Mouse (Mus musculus) heart, embryonic 14.5 days (tissue): ENCODE measurements around the gene Polr3h. TPM values are rescaled to one million over a fixed set of nuclear protein-coding genes. Genes with fewer than 3 reads are reported as not detected.
A peak's percentile ranks its signal among the peaks of the same experiment; 100 is the strongest.

Source experiments
- ATAC-seq: fragments of 200-750 bp; cut with Nextera tagmentation; 2 replicates; pipeline ENCODE4 v1.8.0; 2017; ENCODE audit warnings: low read depth, moderate TSS enrichment; ENCODE audit not compliant: insufficient number of reproducible peaks, insufficient read depth, low FRiP score
- H3K27ac ChIP-seq, 2 experiments: fragments of 200-500 bp in 1 of 2; fragments of 300-500 bp in 1 of 2; sonication (generic) in 1 of 2; replicated peaks in 1 of 2; 2 replicates each; pipeline ENCODE4 v1.5.1; 2012 to 2014; ENCODE audit warnings: low read depth in 2 of 2, low read length in 2 of 2, control low read depth in 1 of 2, mild to moderate bottlenecking in 1 of 2, mixed read lengths in 1 of 2; ENCODE audit not compliant: control insufficient read depth in 1 of 2, insufficient read depth in 1 of 2
- H3K27me3 ChIP-seq: fragments of 300-500 bp; sonication (generic); 2 replicates; pipeline ENCODE4 v1.6.1; 2014; ENCODE audit warnings: mild to moderate bottlenecking, low read length, control low read depth; ENCODE audit not compliant: control insufficient read depth, insufficient read depth
- H3K36me3 ChIP-seq: fragments of 300-500 bp; sonication (generic); 2 replicates; pipeline ENCODE4 v1.6.1; 2014; ENCODE audit warnings: mild to moderate bottlenecking, control low read depth, low read length, mixed read lengths; ENCODE audit not compliant: control insufficient read depth, insufficient read depth
- H3K4me1 ChIP-seq, 2 experiments: fragments of 200-500 bp in 1 of 2; fragments of 300-500 bp in 1 of 2; sonication (generic) in 1 of 2; 2 replicates each; pipeline ENCODE4 v1.6.1; 2012 to 2014; ENCODE audit warnings: low read length in 2 of 2, control low read depth in 1 of 2, mixed read lengths in 1 of 2; ENCODE audit not compliant: control insufficient read depth in 2 of 2, insufficient read depth in 2 of 2
- H3K4me2 ChIP-seq: fragments of 300-500 bp; sonication (generic); 2 replicates; pipeline ENCODE4 v1.6.1; 2014; ENCODE audit warnings: mild to moderate bottlenecking, low read length
- H3K4me3 ChIP-seq, 2 experiments: fragments of 200-500 bp in 1 of 2; fragments of 300-500 bp in 1 of 2; sonication (generic) in 1 of 2; 2 replicates each; pipeline ENCODE4 v1.5.1; 2012 to 2014; ENCODE audit warnings: low read length in 2 of 2, mild to moderate bottlenecking in 2 of 2, control low read depth in 1 of 2, low read depth in 1 of 2, moderate library complexity in 1 of 2; ENCODE audit not compliant: control insufficient read depth in 1 of 2, insufficient read depth in 1 of 2
- H3K9ac ChIP-seq: fragments of 300-500 bp; sonication (generic); 2 replicates; pipeline ENCODE4 v1.6.1; 2014; ENCODE audit warnings: mild to moderate bottlenecking, low read length
- H3K9me3 ChIP-seq: fragments of 300-500 bp; sonication (generic); 2 replicates; pipeline ENCODE4 v1.6.1; 2016; ENCODE audit warnings: low read length, control low read depth; ENCODE audit not compliant: control insufficient read depth
- WGBS: fragments of 180-500 bp; shearing (Covaris S2); extraction: QIAGEN DNeasy Blood & Tissue Kit; methylation state at CpG from one replicate; pipeline ENCODE4 v1.1.7; 2014; 5-methylcytosine and 5-hydroxymethylcytosine counted together
- polyA plus RNA-seq: library from polyadenylated mRNA; unstranded; fragments of >200 nt; fragmentation: Nextera tagmentation; extraction: Ambion mirVana; gene quantifications from 2 replicates; pipeline ENCODE4 v1.2.1, GENCODE M21; 2014

Polr3h gene
- polyA plus RNA-seq, 1 experiment from 2014 or later = 156 TPM

GRCm38 (mm10) chr15:81882348-81882747 is 43.7 kb downstream of the Polr3h start:
- WGBS = 84% methylated on average over 3 of the region's 3 CpGs
- H3K9me3 ChIP-seq = no peaks in the 10 kb centered on the region
- peaks cover 17% of the 10 kb centered on the region for H3K36me3 ChIP-seq
- no peak overlapping the region for H3K4me3 ChIP-seq
- no peak overlapping the region for H3K4me2 ChIP-seq
- H3K27ac ChIP-seq = no peak overlapping the region
- no peak overlapping the region for H3K9ac ChIP-seq
- ATAC-seq = no peak
- H3K27me3 ChIP-seq = no peaks in the 10 kb centered on the region
- peaks cover 12 to 43% of the 10 kb centered on the region in 2 experiments for H3K4me1 ChIP-seq

GRCm38 (mm10) chr15:81879531-81880401 is 46.3 kb downstream of the Polr3h start:
- H3K4me1 ChIP-seq = peaks cover 12 to 37% of the 10 kb centered on the region in 2 experiments
- WGBS = 14% methylated on average over 5 of the region's 5 CpGs
- 0 out of 2 replicates have a peak, but pooled peaks cover 6% of the 10 kb centered on the region for H3K36me3 ChIP-seq
- H3K4me3 ChIP-seq = no peak overlapping the region
- H3K27me3 ChIP-seq = no peaks in the 10 kb centered on the region
- H3K9ac ChIP-seq = peak overlapping the region; percentile 44; the same call in 1 of the 2 replicates
- ATAC-seq = peak; percentile 60; the same call in 1 of the 2 replicates
- H3K9me3 ChIP-seq = no peaks in the 10 kb centered on the region
- peak overlapping the region; percentile 3 to 61 for H3K27ac ChIP-seq
- H3K4me2 ChIP-seq = peak overlapping the region; percentile 41

GRCm38 (mm10) chr15:81872262-81873136 is 53.5 kb downstream of the Polr3h start, which contains the start of gene Aco2:
TSS of gene Aco2 (plus strand) at chr15:81872309.
- H3K36me3 ChIP-seq = peaks cover 32% of the 10 kb centered on the region
- H3K4me3 ChIP-seq = peak within 1 kb of the TSS; percentile 67 to 99
- no peaks in the 10 kb centered on the region for H3K27me3 ChIP-seq
- under 1% methylated on average over 53 of the region's 53 CpGs for WGBS
- peak; percentile 82 for ATAC-seq
- peak within 1 kb of the TSS; percentile 99 for H3K9ac ChIP-seq
- peak within 1 kb of the TSS; percentile 93 for H3K4me2 ChIP-seq
- peaks cover 4 to 17% of the 10 kb centered on the region in 2 experiments; a peak in 3 of 4 replicates for H3K4me1 ChIP-seq
- peak within 1 kb of the TSS; percentile 99 to 100 for H3K27ac ChIP-seq
- no peaks in the 10 kb centered on the region for H3K9me3 ChIP-seq

GRCm38 (mm10) chr15:81871604-81872261 is 54.3 kb downstream of the Polr3h start, which contains the start of gene Phf5a:
TSS of gene Phf5a (minus strand) at chr15:81871911.
- Histone ChIP-seq H3K4me1 (peaks cover 4 to 17% of the 10 kb centered on the region in 2 experiments; a peak in 3 of 4 replicates), H3K36me3 (peaks cover 39% of the 10 kb centered on the region), H3K4me2 (peak within 1 kb of the TSS; percentile 93), H3K9ac (peak within 1 kb of the TSS; percentile 99), H3K27me3 (no peaks in the 10 kb centered on the region), H3K4me3 (peak within 1 kb of the TSS; percentile 67 to 99), H3K9me3 (no peaks in the 10 kb centered on the region), H3K27ac (peak within 1 kb of the TSS; percentile 99 to 100)
- peak; percentile 86 for ATAC-seq
- under 1% methylated on average over 30 of the region's 30 CpGs for WGBS

- no peak overlapping the region for H3K27ac ChIP-seq
- no peak overlapping the region for H3K9ac ChIP-seq
- 97% methylated on average over 5 of the region's 5 CpGs for WGBS
- H3K4me2 ChIP-seq = no peak overlapping the region
- H3K27me3 ChIP-seq = no peaks in the 10 kb centered on the region
- ATAC-seq = no peak
- peaks cover 57% of the 10 kb centered on the region for H3K36me3 ChIP-seq
- no peaks in the 10 kb centered on the region for H3K9me3 ChIP-seq
- peaks cover 4 to 17% of the 10 kb centered on the region in 2 experiments; a peak in 3 of 4 replicates for H3K4me1 ChIP-seq
- no peak overlapping the region for H3K4me3 ChIP-seq
These were observed 56.1 kb downstream of the Polr3h start for GRCm38 (mm10) chr15:81869985-81870384.

- ATAC-seq = no peak
- H3K4me1 ChIP-seq = peaks cover 2 to 3% of the 10 kb centered on the region in 2 experiments; a peak in 2 of 4 replicates
- no peak overlapping the region for H3K4me3 ChIP-seq
- no peaks in the 10 kb centered on the region for H3K27me3 ChIP-seq
- WGBS = 91% methylated on average over 7 of the region's 7 CpGs
- H3K9ac ChIP-seq = no peak overlapping the region
- H3K36me3 ChIP-seq = peaks cover 57% of the 10 kb centered on the region
- no peaks in the 10 kb centered on the region for H3K9me3 ChIP-seq
- H3K4me2 ChIP-seq = no peak overlapping the region
- H3K27ac ChIP-seq = no peak overlapping the region
These were observed 61.8 kb downstream of the Polr3h start for GRCm38 (mm10) chr15:81864238-81864637.
